Mouse (Mus musculus) ES-E14 (cell line): Measurements from ENCODE around the gene Cfap58.

Experiments
- HCFC1 ChIP-seq: IDR thresholded peaks from 2 replicates; pipeline ENCODE4 v1.6.1; 2012; ENCODE audit warnings: low read length, inconsistent platforms, borderline replicate concordance; ENCODE audit not compliant: insufficient read depth
- MAFK ChIP-seq: IDR thresholded peaks from 2 replicates; pipeline ENCODE4 v1.6.1; 2014; ENCODE audit warnings: mild to moderate bottlenecking, low read depth, low read length, inconsistent platforms; ENCODE audit not compliant: insufficient read depth
- ZNF384 ChIP-seq: IDR thresholded peaks from 2 replicates; pipeline ENCODE4 v1.6.1; 2012; ENCODE audit warnings: low read depth, low read length, inconsistent platforms

DNA sequence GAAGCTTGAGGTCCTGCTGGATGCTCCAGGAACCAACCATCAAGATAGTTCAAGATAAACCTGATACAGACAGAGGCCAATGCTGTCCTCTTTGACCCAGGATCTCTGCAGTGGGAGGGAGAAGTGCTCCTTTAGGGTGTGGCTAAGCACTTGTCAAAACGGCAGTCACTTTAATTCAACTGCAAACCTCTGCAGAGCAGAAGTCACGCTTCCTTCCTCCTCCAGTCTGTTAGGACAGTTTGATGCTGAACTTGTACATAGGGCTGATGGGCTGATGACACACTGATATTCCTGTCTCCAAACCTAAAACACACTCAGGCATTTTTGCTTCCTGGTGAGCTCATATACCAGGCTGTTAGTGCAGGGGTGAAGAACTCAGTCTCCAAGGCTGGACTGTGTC, 125.8 kb downstream of the Cfap58 start:
- TF ChIP-seq ZNF384, result no peak
- no peak for TF ChIP-seq MAFK
- no peak for TF ChIP-seq HCFC1
